Mouse (Mus musculus) CH12.LX (cell line): ENCODE results near the gene Il31.

Experiments
- CTCF ChIP-seq, 2 experiments: IDR thresholded peaks in 1 of 2; conservative IDR thresholded peaks in 1 of 2; 2 replicates each; pipeline ENCODE4 v1.5.1; 2011 to 2012; ENCODE audit warnings: low read depth in 2 of 2, low read length in 2 of 2, improper control_type of control experiment in 1 of 2, inconsistent platforms in 1 of 2, mild to moderate bottlenecking in 1 of 2, moderate library complexity in 1 of 2
- MYC ChIP-seq: IDR thresholded peaks from 2 replicates; pipeline ENCODE4 v1.6.1; 2011; ENCODE audit warnings: low read depth, mild to moderate bottlenecking, improper control_type of control experiment, low read length
- NELFE ChIP-seq: IDR thresholded peaks from 2 replicates; pipeline ENCODE4 v1.6.1; 2011; ENCODE audit warnings: low read depth, low read length, improper control_type of control experiment
- POLR2AphosphoS2 ChIP-seq: IDR thresholded peaks from 2 replicates; pipeline ENCODE4 v1.6.1; 2011; ENCODE audit warnings: low read depth, low read length, improper control_type of control experiment
- RCOR1 ChIP-seq: conservative IDR thresholded peaks from 2 replicates; pipeline ENCODE4 v1.6.1; 2012; ENCODE audit warnings: low read depth, mild to moderate bottlenecking, inconsistent platforms, low read length, improper control_type of control experiment
- USF1 ChIP-seq: IDR thresholded peaks from 2 replicates; pipeline ENCODE4 v1.6.1; 2014; ENCODE audit warnings: low read depth, mild to moderate bottlenecking, inconsistent platforms, low read length, improper control_type of control experiment

DNA sequence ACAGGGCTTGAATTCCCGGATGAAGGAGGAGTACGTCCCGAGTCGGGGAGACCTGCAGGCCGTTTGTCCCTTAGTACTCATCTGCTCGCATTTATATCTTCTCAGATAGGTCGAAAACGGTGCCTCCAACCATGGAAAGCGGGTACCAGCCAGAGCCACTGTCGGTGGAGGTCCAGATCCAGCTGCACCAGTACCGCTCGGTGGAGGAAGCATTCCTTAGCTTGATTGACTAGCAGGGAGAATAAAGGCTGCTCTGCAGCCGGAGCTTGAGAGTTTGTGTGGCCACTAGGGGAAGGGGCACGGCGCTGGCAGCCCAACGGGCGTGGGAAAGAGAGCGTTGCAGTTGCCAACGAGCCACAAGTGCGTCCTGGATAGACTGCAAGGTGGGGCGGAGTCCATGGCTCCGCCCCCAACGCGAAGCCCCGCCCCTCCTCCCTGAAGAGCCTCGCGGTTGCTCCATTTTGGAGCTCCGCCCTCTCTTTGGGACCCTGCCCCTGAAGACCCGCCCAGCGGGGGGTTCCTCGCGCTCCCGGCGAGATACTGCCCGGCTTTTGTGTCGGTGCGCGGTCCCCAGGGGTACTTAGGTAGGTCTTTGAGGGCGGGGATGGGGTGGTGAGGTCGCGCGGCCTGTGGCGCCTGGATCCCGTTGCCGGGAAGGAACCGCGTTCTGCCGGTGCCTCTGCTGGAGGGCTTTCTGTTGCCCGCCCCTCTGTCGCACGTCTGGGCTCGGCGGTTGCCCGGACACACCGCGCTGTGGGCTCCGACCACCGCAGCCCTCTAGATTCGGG lies 18.8 kb upstream of the Il31 start:
- TF ChIP-seq CTCF (conservative IDR thresholded peaks at IDR 0.05 in 1 of 2, IDR thresholded peaks at IDR 0.05 in 1 of 2; ENCODE audit: low read depth in 2 of 2, low read length in 2 of 2) (no peak), RCOR1 (no peak), POLR2AphosphoS2 (no peak), NELFE (no peak), USF1 (no peak), MYC (no peak)
